Mouse (Mus musculus): ENCODE measurements at regions not wholly inside any gene's neighbourhood (a gene's known extent, or its start where the extent isn't known, plus 50 kb on each side); places are given as distances from the start of the nearest gene placed in this dataset.
A peak's percentile ranks its signal among the peaks of the same experiment; 100 is the strongest.

DNA sequence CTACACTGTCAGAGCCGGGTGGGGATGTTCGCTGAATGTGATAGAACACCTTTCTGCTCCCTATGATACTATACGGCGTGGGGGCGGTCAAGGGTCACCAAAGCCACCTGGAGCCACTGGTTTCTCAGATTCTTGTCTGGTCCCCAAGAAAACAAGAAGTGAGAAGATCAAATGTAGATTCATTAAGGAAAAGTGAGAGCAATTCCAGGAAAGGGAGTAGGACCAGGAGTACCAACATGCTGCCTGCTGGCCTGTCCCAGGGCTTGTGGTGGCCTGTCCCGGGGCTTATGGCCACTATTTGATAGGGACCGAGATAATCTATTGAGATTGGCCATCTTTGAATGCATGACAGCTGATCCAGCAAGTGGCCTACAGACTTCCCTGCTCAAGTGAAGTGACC is 58.8 kb upstream of the Fut8 start:
- 74% methylated on average over 7 of the region's 7 CpGs for WGBS (ENCODE audit: insufficient replicate concordance)
- no peak for ATAC-seq (ENCODE audit: insufficient read depth)
- Histone ChIP-seq H3K9ac (no peak overlapping the region), H3K27ac (replicated peaks) (no peak overlapping the region), H3K4me1 (replicated peaks) (no peaks in the 10 kb centered on the region; the same call in 1 of the 2 replicates), H3K36me3 (replicated peaks) (no peaks in the 10 kb centered on the region), H3K9me3 (replicated peaks) (no peaks in the 10 kb centered on the region), H3K4me2 (no peak overlapping the region), H3K4me3 (replicated peaks) (no peak overlapping the region), H3K27me3 (no peaks in the 10 kb centered on the region)

DNA sequence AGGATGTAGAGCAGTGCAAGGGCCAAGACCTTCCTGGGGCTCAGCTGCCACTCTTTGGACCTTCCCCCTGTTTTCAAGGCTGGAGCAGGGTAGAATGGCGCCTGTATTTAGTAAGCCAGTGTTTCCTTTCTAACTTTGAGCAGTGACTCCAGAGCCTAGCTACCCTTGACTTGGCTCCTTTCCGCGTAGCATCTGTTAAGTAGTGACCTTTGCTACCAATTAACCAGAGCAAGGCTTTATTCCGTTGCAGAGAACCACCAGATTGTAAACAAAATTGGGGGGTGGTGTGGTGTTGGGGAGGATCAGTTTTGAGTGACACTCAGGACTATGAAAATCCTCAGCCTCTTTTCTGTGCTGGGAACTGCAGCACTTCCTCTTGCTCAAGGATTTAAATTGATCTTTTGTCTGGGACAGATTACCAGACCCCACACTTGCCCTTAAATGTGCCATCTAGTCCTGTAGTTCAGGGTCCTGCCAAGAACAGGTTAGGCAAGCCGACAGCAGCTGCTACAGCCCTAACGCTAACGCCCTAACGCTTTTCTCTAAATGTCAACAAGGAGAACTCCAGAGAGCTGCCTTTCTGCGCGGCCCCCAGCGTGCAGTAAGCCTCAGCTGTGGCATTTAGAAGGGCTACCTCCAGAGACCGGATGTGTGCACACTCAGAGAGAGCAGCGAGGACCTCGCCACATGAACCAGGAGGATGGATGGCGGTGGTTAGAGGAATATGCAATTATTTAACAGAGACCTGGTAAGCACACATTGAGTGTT is 59.9 kb upstream of the Fut8 start:
- no peaks in the 10 kb centered on the region; the same call in 1 of the 2 replicates for H3K4me1 ChIP-seq (replicated peaks)
- H3K9ac ChIP-seq: no peak overlapping the region
- no peak overlapping the region for H3K27ac ChIP-seq (replicated peaks)
- H3K4me3 ChIP-seq (replicated peaks): no peak overlapping the region
- ATAC-seq (ENCODE audit: insufficient read depth): no peak
- H3K27me3 ChIP-seq: no peaks in the 10 kb centered on the region
- WGBS (ENCODE audit: insufficient replicate concordance): 19% methylated on average over 15 of the region's 15 CpGs
- H3K9me3 ChIP-seq (replicated peaks): no peaks in the 10 kb centered on the region
- no peaks in the 10 kb centered on the region for H3K36me3 ChIP-seq (replicated peaks)
- H3K4me2 ChIP-seq: peak overlapping the region; percentile 3; the same call in 1 of the 2 replicates

DNA sequence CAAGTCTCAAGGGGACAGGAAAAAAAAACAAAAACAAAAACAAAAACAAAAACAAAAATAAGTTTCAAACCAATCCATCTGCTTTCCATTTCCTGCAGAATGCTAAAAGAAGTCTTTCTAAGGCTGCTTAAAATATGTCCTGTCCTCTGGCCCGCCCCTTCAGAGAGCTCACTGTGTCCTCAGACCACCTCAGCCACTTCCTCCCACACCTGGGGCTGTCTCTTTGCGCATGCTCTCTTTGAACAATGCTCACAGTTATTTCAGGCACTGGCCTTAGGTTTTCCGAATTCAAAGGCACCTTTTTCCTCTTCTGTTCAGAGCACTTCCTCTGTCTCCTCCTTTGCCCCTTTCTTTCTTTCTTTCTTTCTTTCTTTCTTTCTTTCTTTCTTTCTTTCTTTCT is 60.6 kb upstream of the Fut8 start:
- ATAC-seq (ENCODE audit: insufficient read depth): no peak
- Histone ChIP-seq H3K4me3 (replicated peaks) (no peak overlapping the region), H3K27me3 (no peaks in the 10 kb centered on the region), H3K4me1 (replicated peaks) (no peaks in the 10 kb centered on the region; the same call in 1 of the 2 replicates), H3K9me3 (replicated peaks) (no peaks in the 10 kb centered on the region), H3K27ac (replicated peaks) (no peak overlapping the region), H3K4me2 (no peak overlapping the region), H3K9ac (no peak overlapping the region), H3K36me3 (replicated peaks) (no peaks in the 10 kb centered on the region)
- WGBS (ENCODE audit: insufficient replicate concordance): 27% methylated on average over 3 of the region's 3 CpGs

GRCm38 (mm10) chr12:77174032-77174431 is 63.9 kb upstream of the Fut8 start:
- no peak overlapping the region for H3K27ac ChIP-seq (replicated peaks)
- H3K36me3 ChIP-seq (replicated peaks): no peaks in the 10 kb centered on the region
- no peak overlapping the region for H3K9ac ChIP-seq
- no peak for ATAC-seq (ENCODE audit: insufficient read depth)
- no peak overlapping the region for H3K4me3 ChIP-seq (replicated peaks)
- H3K4me1 ChIP-seq (replicated peaks): no peaks in the 10 kb centered on the region; the same call in 1 of the 2 replicates
- H3K9me3 ChIP-seq (replicated peaks): no peaks in the 10 kb centered on the region
- no peaks in the 10 kb centered on the region for H3K27me3 ChIP-seq
- no peak overlapping the region for H3K4me2 ChIP-seq

GRCm38 (mm10) chr12:77172540-77172939 is 65.4 kb upstream of the Fut8 start:
- H3K4me2 ChIP-seq: no peak overlapping the region
- ATAC-seq (ENCODE audit: insufficient read depth): no peak
- 69% methylated on average over 2 of the region's 2 CpGs for WGBS (ENCODE audit: insufficient replicate concordance)
- no peak overlapping the region for H3K27ac ChIP-seq (replicated peaks)
- no peaks in the 10 kb centered on the region for H3K27me3 ChIP-seq
- H3K4me1 ChIP-seq (replicated peaks): no peaks in the 10 kb centered on the region
- no peaks in the 10 kb centered on the region for H3K36me3 ChIP-seq (replicated peaks)
- no peaks in the 10 kb centered on the region for H3K9me3 ChIP-seq (replicated peaks)
- H3K9ac ChIP-seq: no peak overlapping the region
- H3K4me3 ChIP-seq (replicated peaks): no peak overlapping the region

GRCm38 (mm10) chr12:77170257-77170656 is 67.7 kb upstream of the Fut8 start:
- Histone ChIP-seq H3K4me2 (no peak overlapping the region), H3K27ac (replicated peaks) (no peak overlapping the region)
- 68% methylated on average over 5 of the region's 5 CpGs for WGBS (ENCODE audit: insufficient replicate concordance)

DNA sequence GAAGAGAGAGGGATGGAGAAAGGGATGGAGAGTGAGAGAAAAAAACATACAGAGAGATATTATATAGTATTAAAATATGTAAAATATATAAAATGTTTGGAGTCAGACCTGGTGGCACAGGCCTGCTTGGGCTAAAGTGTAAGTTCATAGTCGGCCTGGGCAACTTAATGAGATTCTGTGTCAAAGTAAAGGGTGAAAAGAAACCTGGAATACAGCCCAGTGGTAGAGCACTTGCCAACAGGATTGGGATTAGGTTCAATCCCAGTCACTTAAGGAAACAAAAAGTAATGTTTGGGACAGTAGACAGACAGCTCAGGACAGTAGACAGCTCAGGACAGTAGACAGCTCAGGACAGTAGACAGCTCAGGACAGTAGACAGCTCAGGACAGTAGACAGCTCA is 69.6 kb upstream of the Fut8 start:
- Histone ChIP-seq H3K36me3 (replicated peaks) (no peaks in the 10 kb centered on the region), H3K9ac (no peak overlapping the region), H3K27ac (replicated peaks) (no peak overlapping the region), H3K27me3 (no peaks in the 10 kb centered on the region), H3K4me2 (no peak overlapping the region), H3K4me3 (replicated peaks) (no peak overlapping the region), H3K9me3 (replicated peaks) (no peaks in the 10 kb centered on the region), H3K4me1 (replicated peaks) (no peaks in the 10 kb centered on the region)
- ATAC-seq (ENCODE audit: insufficient read depth): no peak
- 56% methylated on average over 1 of the region's 1 CpGs for WGBS (ENCODE audit: insufficient replicate concordance)

More at GRCm38 (mm10) chr12:77170257-77170656, 67.7 kb upstream of the Fut8 start:
- Histone ChIP-seq H3K9me3 (replicated peaks) (no peaks in the 10 kb centered on the region), H3K4me1 (replicated peaks) (no peaks in the 10 kb centered on the region), H3K9ac (no peak overlapping the region), H3K36me3 (replicated peaks) (no peaks in the 10 kb centered on the region), H3K4me3 (replicated peaks) (no peak overlapping the region), H3K27me3 (no peaks in the 10 kb centered on the region)
- ATAC-seq (ENCODE audit: insufficient read depth): no peak

DNA sequence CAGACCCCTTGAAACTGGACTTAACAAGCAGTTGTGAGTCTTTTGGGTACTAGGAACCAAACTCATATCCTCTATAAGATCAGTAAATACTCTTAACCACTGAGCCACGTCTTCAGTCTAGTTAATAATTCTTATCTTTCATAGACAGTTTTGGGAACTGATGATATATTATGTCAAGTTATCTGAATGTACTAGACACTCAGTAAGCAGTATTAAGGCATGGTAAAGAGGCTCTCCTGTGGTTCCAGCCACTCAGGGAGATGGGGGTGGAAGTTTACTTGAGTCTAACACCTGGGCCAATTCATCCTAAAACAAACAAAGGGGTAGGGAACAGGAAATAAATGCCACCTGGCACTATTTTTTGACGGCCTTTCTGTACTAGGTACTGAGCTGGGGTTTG is 81.2 kb upstream of the Fut8 start:
- no peak overlapping the region for H3K4me3 ChIP-seq (replicated peaks)
- H3K27me3 ChIP-seq: no peaks in the 10 kb centered on the region
- no peaks in the 10 kb centered on the region for H3K9me3 ChIP-seq (replicated peaks)
- H3K4me1 ChIP-seq (replicated peaks): no peaks in the 10 kb centered on the region
- no peak overlapping the region for H3K27ac ChIP-seq (replicated peaks)
- 29% methylated on average over 2 of the region's 2 CpGs for WGBS (ENCODE audit: insufficient replicate concordance)
- H3K4me2 ChIP-seq: no peak overlapping the region
- H3K9ac ChIP-seq: no peak overlapping the region
- no peak for ATAC-seq (ENCODE audit: insufficient read depth)
- no peaks in the 10 kb centered on the region for H3K36me3 ChIP-seq (replicated peaks)

GRCm38 (mm10) chr12:77155626-77156025 is 82.3 kb upstream of the Fut8 start:
- no peaks in the 10 kb centered on the region for H3K36me3 ChIP-seq (replicated peaks)
- no peaks in the 10 kb centered on the region for H3K27me3 ChIP-seq
- H3K9ac ChIP-seq: no peak overlapping the region
- no peaks in the 10 kb centered on the region for H3K4me1 ChIP-seq (replicated peaks)
- no peaks in the 10 kb centered on the region for H3K9me3 ChIP-seq (replicated peaks)
- no peak overlapping the region for H3K4me2 ChIP-seq
- no peak for ATAC-seq (ENCODE audit: insufficient read depth)
- WGBS (ENCODE audit: insufficient replicate concordance): 58% methylated on average over 6 of the region's 6 CpGs
- no peak overlapping the region for H3K27ac ChIP-seq (replicated peaks)
- H3K4me3 ChIP-seq (replicated peaks): no peak overlapping the region

GRCm38 (mm10) chr12:77151471-77151870 is 86.5 kb upstream of the Fut8 start:
- no peak overlapping the region for H3K4me3 ChIP-seq (replicated peaks)
- 68% methylated on average over 2 of the region's 2 CpGs for WGBS (ENCODE audit: insufficient replicate concordance)
- H3K27me3 ChIP-seq: no peaks in the 10 kb centered on the region
- no peaks in the 10 kb centered on the region for H3K36me3 ChIP-seq (replicated peaks)
- no peak overlapping the region for H3K9ac ChIP-seq
- no peaks in the 10 kb centered on the region for H3K4me1 ChIP-seq (replicated peaks)
- no peak for ATAC-seq (ENCODE audit: insufficient read depth)
- no peak overlapping the region for H3K27ac ChIP-seq (replicated peaks)
- no peaks in the 10 kb centered on the region for H3K9me3 ChIP-seq (replicated peaks)
- H3K4me2 ChIP-seq: no peak overlapping the region

- no peaks in the 10 kb centered on the region for H3K36me3 ChIP-seq (replicated peaks)
- ATAC-seq (ENCODE audit: insufficient read depth): no peak
- H3K9me3 ChIP-seq (replicated peaks): no peaks in the 10 kb centered on the region
Measured at GRCm38 (mm10) chr12:77149835-77150234, 88.1 kb upstream of the Fut8 start.

GRCm38 (mm10) chr12:77148146-77148545 is 89.8 kb upstream of the Fut8 start:
- Histone ChIP-seq H3K27ac (replicated peaks) (no peak overlapping the region), H3K4me2 (no peak overlapping the region), H3K36me3 (replicated peaks) (no peaks in the 10 kb centered on the region), H3K4me3 (replicated peaks) (no peak overlapping the region), H3K9me3 (replicated peaks) (no peaks in the 10 kb centered on the region), H3K9ac (no peak overlapping the region), H3K4me1 (replicated peaks) (no peaks in the 10 kb centered on the region), H3K27me3 (no peaks in the 10 kb centered on the region)
- no peak for ATAC-seq (ENCODE audit: insufficient read depth)
- WGBS (ENCODE audit: insufficient replicate concordance): 70% methylated on average over 2 of the region's 2 CpGs

More at GRCm38 (mm10) chr12:77149835-77150234, 88.1 kb upstream of the Fut8 start:
- Histone ChIP-seq H3K27ac (replicated peaks) (no peak overlapping the region), H3K4me2 (no peak overlapping the region), H3K4me1 (replicated peaks) (no peaks in the 10 kb centered on the region), H3K9ac (no peak overlapping the region), H3K4me3 (replicated peaks) (no peak overlapping the region), H3K27me3 (no peaks in the 10 kb centered on the region)
